Mouse (Mus musculus) olfactory bulb, adult 2 months (tissue): ENCODE data around the gene Ntn1.

ENCODE experiments used
- CTCF ChIP-seq: fragments of 200-500 bp; IDR thresholded peaks from 2 replicates; pipeline ENCODE4 v1.5.1; 2012; ENCODE audit warnings: low read depth, mild to moderate bottlenecking, low read length, moderate library complexity; ENCODE audit not compliant: insufficient read depth
- POLR2A ChIP-seq: fragments of 200-500 bp; IDR thresholded peaks from 2 replicates; pipeline ENCODE4 v1.6.1; 2012; ENCODE audit warnings: mild to moderate bottlenecking, low read depth, low read length, moderate library complexity; ENCODE audit not compliant: insufficient read depth

- TF ChIP-seq POLR2A (no peak), CTCF (no peak)
Measured at GRCm38 (mm10) chr11:68274331-68274811, 126.3 kb downstream of the Ntn1 start.
